8 mouse cellular contexts compared by ENCODE assay signal in the genomic region with DNA sequence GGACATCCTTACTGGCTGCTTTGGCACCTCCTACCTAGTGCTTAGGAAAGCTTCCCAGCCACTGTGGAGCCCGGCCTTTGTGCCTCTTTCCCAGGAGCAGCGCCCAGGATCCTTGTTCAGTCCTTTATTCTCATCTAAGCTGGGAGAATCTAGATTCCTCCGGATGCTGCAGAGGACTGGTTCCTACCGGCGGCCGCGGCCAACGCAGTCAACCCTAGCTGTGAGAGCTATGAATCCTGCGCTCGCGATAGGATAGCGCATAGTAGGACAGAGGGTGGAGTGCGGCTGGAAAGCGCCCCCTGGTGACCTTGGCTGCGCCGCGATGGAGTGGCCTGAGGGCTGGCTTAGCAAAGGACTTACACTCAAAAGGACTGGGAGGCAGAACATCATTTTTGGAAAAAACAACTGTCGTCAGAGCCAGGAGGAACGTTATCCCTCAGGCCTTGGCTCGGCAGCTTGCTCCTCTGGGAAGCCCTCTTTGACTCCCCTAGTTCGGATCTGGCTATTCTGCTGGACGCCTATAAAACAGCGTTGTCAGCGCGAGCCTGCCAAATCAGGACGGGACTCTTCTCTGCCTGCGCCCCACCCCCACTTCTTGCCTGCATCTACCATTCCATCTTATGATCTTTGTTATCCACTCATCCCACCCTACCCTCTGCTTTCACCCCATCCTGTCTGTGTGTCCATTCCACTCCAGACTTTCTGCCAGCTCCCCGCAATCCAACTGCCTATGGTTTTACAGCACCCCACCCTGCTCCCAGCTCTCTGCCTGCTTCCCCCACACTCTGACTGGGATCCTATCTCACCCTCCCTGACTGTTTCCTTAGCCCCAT. TPM values are rescaled to one million over a fixed set of nuclear protein-coding genes. Genes with fewer than 3 reads are reported as not detected.
DNase-seq lines count a peak whose midpoint lies in the region; ATAC-seq and TF ChIP-seq lines count a peak whose summit lies in the region.

No protein-coding gene starts in this region.

- H3K9ac ChIP-seq in embryonic facial prominence, embryonic 13.5 days = no peak overlapping the region
- peak overlapping the region; percentile 22; the same call in 1 of the 2 replicates for H3K9ac ChIP-seq in heart, embryonic 11.5 days (ENCODE audit: low read depth, low read length)
- H3K9ac ChIP-seq in kidney, embryonic 16.5 days (replicated peaks; ENCODE audit: low read length) = peak overlapping the region; percentile 9

- peak overlapping the region; percentile 47 for H3K4me2 ChIP-seq in embryonic facial prominence, embryonic 13.5 days
- H3K4me2 ChIP-seq in heart, embryonic 11.5 days = peak overlapping the region; percentile 17
- peak overlapping the region; percentile 43 for H3K4me2 ChIP-seq in kidney, embryonic 16.5 days (replicated peaks; ENCODE audit: low read depth, low read length)

- no peaks in the 10 kb centered on the region for H3K36me3 ChIP-seq in spleen, adult 2 months (ENCODE audit: control insufficient read depth, insufficient read depth, low read length)
- peaks cover 26% of the 10 kb centered on the region for H3K36me3 ChIP-seq in embryonic facial prominence, embryonic 13.5 days
- no peaks in the 10 kb centered on the region; the same call in 1 of the 2 replicates for H3K36me3 ChIP-seq in heart, embryonic 11.5 days (ENCODE audit: control insufficient read depth, insufficient read depth, low read length)
- H3K36me3 ChIP-seq in kidney, embryonic 16.5 days (ENCODE audit: insufficient read depth, low read length) = 0 out of 2 replicates have a peak, but pooled peaks cover 12% of the 10 kb centered on the region

- ATAC-seq in embryonic facial prominence, embryonic 13.5 days (ENCODE audit: insufficient number of reproducible peaks, insufficient read depth, low FRiP score, low TSS enrichment, low read depth) = peak; percentile 76
- peak; percentile 67; the same call in 1 of the 2 replicates for ATAC-seq in heart, embryonic 11.5 days (replicated peaks; ENCODE audit: insufficient number of reproducible peaks, low FRiP score, low TSS enrichment)
- ATAC-seq in kidney, embryonic 16.5 days (ENCODE audit: low FRiP score, low TSS enrichment) = peak; percentile 50

- H3K27me3 ChIP-seq in spleen, adult 2 months (ENCODE audit: control insufficient read depth, insufficient read depth, low read length) = peaks cover 6% of the 10 kb centered on the region
- peaks cover 9% of the 10 kb centered on the region for H3K27me3 ChIP-seq in embryonic facial prominence, embryonic 13.5 days
- H3K27me3 ChIP-seq in heart, embryonic 11.5 days (ENCODE audit: control insufficient read depth, insufficient read depth, low read length) = peaks cover 5% of the 10 kb centered on the region
- no peaks in the 10 kb centered on the region for H3K27me3 ChIP-seq in kidney, embryonic 16.5 days (ENCODE audit: insufficient read depth, low read length)

- no peaks in the 10 kb centered on the region for H3K9me3 ChIP-seq in embryonic facial prominence, embryonic 13.5 days
- H3K9me3 ChIP-seq in heart, embryonic 11.5 days (replicated peaks; ENCODE audit: control insufficient read depth, low read length) = 0 out of 2 replicates have a peak, but pooled peaks cover 2% of the 10 kb centered on the region
- 0 out of 2 replicates have a peak, but pooled peaks cover 3% of the 10 kb centered on the region for H3K9me3 ChIP-seq in kidney, embryonic 16.5 days (ENCODE audit: low read length)

- H3K27ac ChIP-seq in spleen, adult 2 months (ENCODE audit: insufficient read depth, low read length) = no peak overlapping the region
- H3K27ac ChIP-seq in embryonic facial prominence, embryonic 13.5 days = no peak overlapping the region
- H3K27ac ChIP-seq in heart, embryonic 11.5 days (ENCODE audit: low read depth, low read length) = no peak overlapping the region
- 0 out of 2 replicates have a peak overlapping the region, but pooled peaks have one; percentile 38 for H3K27ac ChIP-seq in kidney, embryonic 16.5 days (ENCODE audit: low read length)

- peak; percentile 29; the same call in 1 of the 2 replicates for TF ChIP-seq CTCF in spleen, adult 2 months (IDR thresholded peaks at IDR 0.05; ENCODE audit: extremely low read depth, insufficient read depth, insufficient read length, insufficient replicate concordance)

- 11% methylated on average over 28 of the region's 28 CpGs for WGBS in spleen, adult 2 months
- WGBS in embryonic facial prominence, embryonic 13.5 days = under 1% methylated on average over 28 of the region's 28 CpGs
- 1% methylated on average over 28 of the region's 28 CpGs for WGBS in heart, embryonic 11.5 days (ENCODE audit: insufficient replicate concordance)
- 2% methylated on average over 28 of the region's 28 CpGs for WGBS in kidney, embryonic 16.5 days

- DNase-seq in spleen, adult 2 months (ENCODE audit: low read depth in 1 of 2, low spot score in 2 of 2) = peak in 1 of 2 experiments; percentile 16
- no peak for DNase-seq in spleen, adult 12 weeks (ENCODE audit: low spot score)
- DNase-seq in lung, postnatal 36 days = peak; percentile 60
- peak; percentile 73 for DNase-seq in skeletal muscle tissue, adult 2 months (ENCODE audit: low read depth, low spot score)
- no peak for DNase-seq in layer of hippocampus, adult 18-20 months (ENCODE audit: low spot score in 2 of 2)

- H3K4me1 ChIP-seq in spleen, adult 2 months (ENCODE audit: control insufficient read depth, insufficient read depth, insufficient read length) = no peaks in the 10 kb centered on the region
- H3K4me1 ChIP-seq in embryonic facial prominence, embryonic 13.5 days = 0 out of 2 replicates have a peak, but pooled peaks cover 6% of the 10 kb centered on the region
- H3K4me1 ChIP-seq in heart, embryonic 11.5 days (ENCODE audit: control insufficient read depth, insufficient read depth, low read length) = no peaks in the 10 kb centered on the region; the same call in 1 of the 2 replicates
- H3K4me1 ChIP-seq in kidney, embryonic 16.5 days (ENCODE audit: insufficient read depth, low read length) = peaks cover 30% of the 10 kb centered on the region

- H3K4me3 ChIP-seq in spleen, adult 2 months (ENCODE audit: extremely low read depth, insufficient read depth, insufficient read length) = no peak overlapping the region
- no peak overlapping the region; the same call in 1 of the 2 replicates for H3K4me3 ChIP-seq in embryonic facial prominence, embryonic 13.5 days
- peak overlapping the region; percentile 14; the same call in 1 of the 2 replicates for H3K4me3 ChIP-seq in heart, embryonic 11.5 days (ENCODE audit: low read depth, low read length)
- peak overlapping the region; percentile 21 for H3K4me3 ChIP-seq in kidney, embryonic 16.5 days (ENCODE audit: low read length)

- TF ChIP-seq POLR2A in spleen, adult 2 months (IDR thresholded peaks at IDR 0.05; ENCODE audit: low read depth, low read length) = no peak

RNA-seq across cellular contexts. Expression of a gene that starts 26.8 kb away (rescaled TPM):
- polyA plus RNA-seq in spleen, adult 2 months (2012; rRNA removed) = 6.1 and 7.6 TPM in 2 replicates
- 33.8 and 35.7 TPM in 2 replicates for polyA plus RNA-seq in embryonic facial prominence, embryonic 13.5 days (2015; fragmentation: Nextera tagmentation; extraction: Ambion mirVana)
- 3.4 and 4.6 TPM in 2 replicates for polyA plus RNA-seq in heart, embryonic 11.5 days (2014; fragmentation: Nextera tagmentation; extraction: Ambion mirVana)
- 13.5 and 16.4 TPM in 2 replicates for polyA plus RNA-seq in kidney, embryonic 16.5 days (2015; fragmentation: Nextera tagmentation; extraction: Ambion mirVana)
- total RNA-seq in layer of hippocampus, adult 18-20 months (2021) = 100 to 1,000 TPM; 141 to 149 TPM

RNA-seq across cellular contexts. Expression of a gene that starts 52.3 kb away (rescaled TPM):
- polyA plus RNA-seq in spleen, adult 2 months (2012; rRNA removed) = 28.9 and 36.4 TPM in 2 replicates
- 19.0 and 20.5 TPM in 2 replicates for polyA plus RNA-seq in embryonic facial prominence, embryonic 13.5 days (2015; fragmentation: Nextera tagmentation; extraction: Ambion mirVana)
- polyA plus RNA-seq in heart, embryonic 11.5 days (2014; fragmentation: Nextera tagmentation; extraction: Ambion mirVana) = 9.1 and 10.6 TPM in 2 replicates
- 26.4 and 28.6 TPM in 2 replicates for polyA plus RNA-seq in kidney, embryonic 16.5 days (2015; fragmentation: Nextera tagmentation; extraction: Ambion mirVana)
- 10 to 100 TPM; 32.7 to 40.7 TPM for total RNA-seq in layer of hippocampus, adult 18-20 months (2021)

RNA-seq across cellular contexts. Expression of a gene that starts 52.4 kb away (rescaled TPM):
- 157 and 164 TPM in 2 replicates for polyA plus RNA-seq in spleen, adult 2 months (2012; rRNA removed)
- 32.0 and 40.3 TPM in 2 replicates for polyA plus RNA-seq in embryonic facial prominence, embryonic 13.5 days (2015; fragmentation: Nextera tagmentation; extraction: Ambion mirVana)
- 28.9 and 31.5 TPM in 2 replicates for polyA plus RNA-seq in heart, embryonic 11.5 days (2014; fragmentation: Nextera tagmentation; extraction: Ambion mirVana)
- 45.9 and 55.8 TPM in 2 replicates for polyA plus RNA-seq in kidney, embryonic 16.5 days (2015; fragmentation: Nextera tagmentation; extraction: Ambion mirVana)
- 10 to 100 TPM; 43.9 to 47.5 TPM for total RNA-seq in layer of hippocampus, adult 18-20 months (2021)

RNA-seq across cellular contexts. Expression of a gene that starts 56.6 kb away (rescaled TPM):
- polyA plus RNA-seq in spleen, adult 2 months (2012; rRNA removed) = 5.9 and 7.0 TPM in 2 replicates
- polyA plus RNA-seq in embryonic facial prominence, embryonic 13.5 days (2015; fragmentation: Nextera tagmentation; extraction: Ambion mirVana) = 5.7 and 8.3 TPM in 2 replicates
- 2.8 and 3.2 TPM in 2 replicates for polyA plus RNA-seq in heart, embryonic 11.5 days (2014; fragmentation: Nextera tagmentation; extraction: Ambion mirVana)
- 5.5 and 6.4 TPM in 2 replicates for polyA plus RNA-seq in kidney, embryonic 16.5 days (2015; fragmentation: Nextera tagmentation; extraction: Ambion mirVana)
- 10 to 100 TPM; 10.6 TPM for total RNA-seq in layer of hippocampus, adult 18-20 months (2021)

Comparison
In these comparisons a context has a peak if more than half of its experiments do, and no peak if none do; other contexts are left out.
1. DNase-seq: peak in lung, postnatal 36 days (single experiment) and skeletal muscle tissue, adult 2 months (single experiment); none in spleen, adult 12 weeks (single experiment) and layer of hippocampus, adult 18-20 months (0 of 2).
2. H3K4me3 ChIP-seq: peak in heart, embryonic 11.5 days (single experiment) and kidney, embryonic 16.5 days (single experiment); none in spleen, adult 2 months (single experiment) and embryonic facial prominence, embryonic 13.5 days (single experiment).
3. Peak in every context shown above with its lines, with median percentiles within 50 percentile points of each other: ATAC-seq and H3K4me2 ChIP-seq.